Mouse (Mus musculus): ENCODE results near the gene Ascc2. TPM values are rescaled to one million over a fixed set of nuclear protein-coding genes. Genes with fewer than 3 reads are reported as not detected.

The Ascc2 gene
- total RNA-seq, 2 experiments from 2014 or later, result 15.7 to 16.5 TPM

DNA sequence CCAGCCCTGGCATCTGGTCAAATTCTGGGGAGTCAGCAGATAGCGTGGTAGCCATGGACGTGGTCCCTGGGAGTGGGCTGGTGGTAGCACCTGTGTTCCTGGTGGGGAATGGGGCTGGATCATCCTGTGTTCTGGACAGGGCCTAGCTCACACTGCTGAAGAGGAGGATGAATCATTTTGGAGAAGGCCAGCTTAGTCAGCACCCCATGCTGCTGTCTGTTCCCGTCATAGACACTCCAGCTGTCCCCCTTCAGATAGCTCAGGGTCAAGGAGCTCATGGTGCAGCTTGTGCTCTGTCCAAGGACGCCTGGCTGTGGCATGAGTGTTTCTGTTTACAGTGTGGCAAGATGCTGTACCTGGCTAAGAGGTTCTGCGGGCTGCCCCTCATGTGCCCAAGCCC lies 81.0 kb downstream of the Ascc2 start:
- peak; percentile 14 for DNase-seq (ENCODE audit: low spot score)

DNA sequence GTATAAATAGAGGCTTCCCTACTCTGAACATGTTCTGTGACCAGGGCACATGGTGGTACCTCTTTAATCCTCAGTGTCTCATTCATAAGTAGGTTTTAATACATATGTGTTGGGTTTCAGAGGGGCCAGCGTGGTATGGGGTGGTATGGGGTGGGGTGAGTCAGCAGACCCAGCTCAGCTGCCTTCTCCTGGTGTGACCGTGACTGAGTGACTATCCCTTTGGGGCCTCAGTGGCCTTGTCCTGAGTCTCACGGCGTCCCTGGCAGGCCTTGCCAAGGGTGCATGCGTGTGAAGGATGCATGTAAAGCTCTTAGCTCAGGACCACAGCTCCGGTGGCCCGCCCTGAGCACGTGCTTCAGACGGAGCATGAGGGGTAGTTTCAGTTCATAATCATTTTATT lies 82.4 kb downstream of the Ascc2 start:
- DNase-seq (ENCODE audit: low spot score), result no peak

DNA sequence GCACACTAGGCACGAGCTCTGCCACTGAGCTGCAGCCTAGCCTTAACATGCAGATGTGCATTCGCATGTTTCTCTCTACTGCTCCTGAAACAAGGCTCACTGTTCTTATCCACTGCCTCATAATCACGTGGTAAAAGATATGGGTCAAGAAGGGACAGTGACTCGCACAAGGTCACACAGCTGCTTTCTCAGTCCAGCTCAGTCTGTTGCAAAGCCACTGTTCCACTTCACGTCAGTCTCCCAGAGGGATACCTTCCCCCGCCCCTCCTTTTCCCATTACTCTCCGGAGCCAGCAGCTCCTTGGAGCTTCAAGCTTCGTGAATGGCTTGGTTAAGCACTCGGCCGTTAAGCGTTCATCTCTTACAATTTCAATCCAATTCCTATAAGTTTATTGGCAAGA lies 82.8 kb downstream of the Ascc2 start:
- DNase-seq (ENCODE audit: low spot score), result no peak

DNA sequence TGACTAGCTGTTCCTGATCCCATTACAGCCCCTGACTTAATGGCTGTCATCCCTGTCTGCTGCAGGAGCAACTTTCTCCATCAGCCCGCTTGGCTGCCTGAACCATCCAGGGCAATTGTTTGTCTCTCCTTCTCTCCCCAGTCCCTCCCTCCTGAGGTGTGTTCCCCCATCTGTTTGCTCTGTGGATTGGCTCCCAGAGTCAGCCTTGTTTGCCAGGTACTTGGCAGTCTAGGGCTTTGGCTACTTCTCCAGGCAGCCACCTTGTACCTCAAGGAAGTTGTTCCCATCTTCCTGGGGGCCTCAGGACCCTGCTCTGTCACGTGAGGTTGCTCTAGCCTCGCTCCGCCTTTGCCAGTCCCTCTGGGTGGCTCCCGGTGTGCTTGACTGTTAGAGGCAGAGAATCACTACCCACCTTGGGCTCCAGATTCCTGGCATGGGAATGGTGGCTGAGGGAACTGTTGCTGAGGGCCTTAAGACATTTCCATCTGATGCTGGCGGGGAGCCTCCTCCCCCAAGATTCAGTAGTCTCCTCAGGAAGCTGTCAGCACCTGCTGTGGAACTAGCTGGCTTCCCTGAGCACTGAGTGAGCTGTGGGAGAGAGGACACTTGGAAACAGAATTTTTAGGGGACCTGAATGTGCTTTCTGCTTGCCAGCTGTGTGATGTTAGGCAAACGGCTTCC lies 83.5 kb downstream of the Ascc2 start:
- DNase-seq (ENCODE audit: low spot score), result no peak

DNA sequence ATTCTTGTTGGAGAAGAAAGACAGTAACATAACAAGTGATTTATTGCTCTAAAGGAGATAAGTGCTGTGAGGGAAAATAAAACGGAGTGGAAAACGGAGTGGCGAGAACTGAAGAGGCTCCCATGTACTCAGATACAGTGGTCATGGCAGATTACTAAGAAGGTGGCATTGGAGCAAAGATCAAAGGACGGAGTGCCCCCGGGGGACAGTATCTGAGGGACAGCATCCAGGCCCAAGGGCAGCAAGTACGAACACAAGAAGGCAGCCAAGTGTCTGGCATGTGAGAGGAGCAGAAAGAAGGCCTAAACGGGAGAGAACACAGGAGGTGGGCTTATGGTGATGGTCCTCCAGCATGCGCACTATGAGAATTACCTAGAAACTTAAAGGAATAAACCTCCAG lies 84.2 kb downstream of the Ascc2 start:
- no peak for DNase-seq (ENCODE audit: low spot score)

DNA sequence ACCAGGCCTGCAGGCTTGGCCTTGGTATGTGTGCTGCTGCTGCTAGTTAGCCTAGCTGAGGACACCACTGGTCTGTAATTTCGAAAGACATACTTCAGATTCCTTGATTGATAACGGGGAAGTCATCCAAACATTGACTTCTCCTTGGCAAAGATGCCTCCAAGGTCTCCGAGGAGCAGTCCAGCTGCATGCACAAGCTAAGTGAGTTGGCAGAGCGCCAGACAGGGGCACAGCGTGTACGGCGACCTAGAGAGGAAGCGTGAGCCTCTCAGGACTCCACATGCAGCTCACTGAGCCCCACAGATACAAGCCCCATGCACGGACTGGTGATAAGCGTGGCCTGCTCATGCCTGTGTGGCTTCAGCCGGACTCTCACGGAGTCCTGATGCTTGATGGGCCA lies 92.1 kb downstream of the Ascc2 start:
- no peak for DNase-seq (ENCODE audit: low spot score)

DNA sequence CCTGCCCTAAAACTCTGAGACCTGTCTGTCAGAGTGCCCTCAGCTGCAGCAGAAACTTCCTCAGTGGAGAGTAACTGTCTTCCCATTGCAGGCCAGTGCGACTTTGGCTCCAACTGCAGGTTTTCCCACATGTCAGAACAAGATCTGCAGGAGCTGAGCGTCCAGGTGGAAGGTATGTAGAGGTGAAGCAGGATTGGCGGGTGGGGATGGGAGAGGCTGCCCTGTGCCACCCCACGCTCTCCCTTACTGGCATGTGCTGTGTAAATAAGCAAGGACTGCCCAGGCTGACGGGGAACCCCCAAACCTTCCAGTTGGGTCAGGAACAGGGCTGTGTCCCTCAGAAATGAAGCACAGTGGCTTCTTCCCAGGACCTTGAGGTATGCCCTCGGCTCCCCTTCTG lies 92.5 kb downstream of the Ascc2 start:
- no peak for DNase-seq (ENCODE audit: low spot score)

DNA sequence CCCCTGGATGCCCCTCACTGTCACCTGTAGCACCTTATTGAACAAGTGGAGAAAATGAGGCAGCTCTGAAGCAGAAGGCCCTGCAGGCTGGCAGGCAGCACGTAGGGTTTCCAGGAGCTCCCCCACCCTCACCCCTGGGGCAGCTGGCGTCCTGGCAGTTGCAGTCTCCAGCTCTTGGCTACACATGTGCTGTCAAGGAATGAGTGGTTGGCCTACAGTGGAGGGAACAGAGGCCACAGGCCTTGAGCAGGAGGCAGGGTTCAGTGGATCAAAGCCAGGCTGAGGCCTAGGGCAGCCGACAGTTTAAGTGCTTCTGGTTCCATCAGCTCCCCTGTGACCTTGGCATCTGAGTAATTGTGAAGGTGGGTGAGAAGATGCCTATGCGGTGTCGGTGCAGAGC lies 93.4 kb downstream of the Ascc2 start:
- peak; percentile 10 for DNase-seq (ENCODE audit: low spot score)

DNA sequence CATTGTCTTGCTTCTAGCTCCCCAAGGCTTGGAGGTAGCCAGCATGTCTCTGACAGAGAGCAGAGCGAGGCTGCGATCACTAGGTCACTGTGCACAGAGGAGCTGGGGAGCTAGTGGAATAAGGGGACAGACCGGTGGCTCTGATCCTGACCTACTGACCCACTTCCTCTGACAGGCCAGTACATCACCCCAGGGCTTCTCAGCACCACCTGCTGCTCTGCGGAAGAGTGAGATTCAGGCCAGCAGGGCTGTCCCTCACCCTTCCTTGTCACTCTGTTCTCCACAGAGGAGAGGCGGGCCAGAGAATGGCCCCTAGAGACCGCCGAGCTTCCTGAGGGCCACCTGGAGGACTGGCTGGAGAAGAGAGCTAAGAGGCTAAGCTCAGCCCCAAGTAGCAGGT lies 94.2 kb downstream of the Ascc2 start:
- DNase-seq (ENCODE audit: low spot score), result no peak

DNA sequence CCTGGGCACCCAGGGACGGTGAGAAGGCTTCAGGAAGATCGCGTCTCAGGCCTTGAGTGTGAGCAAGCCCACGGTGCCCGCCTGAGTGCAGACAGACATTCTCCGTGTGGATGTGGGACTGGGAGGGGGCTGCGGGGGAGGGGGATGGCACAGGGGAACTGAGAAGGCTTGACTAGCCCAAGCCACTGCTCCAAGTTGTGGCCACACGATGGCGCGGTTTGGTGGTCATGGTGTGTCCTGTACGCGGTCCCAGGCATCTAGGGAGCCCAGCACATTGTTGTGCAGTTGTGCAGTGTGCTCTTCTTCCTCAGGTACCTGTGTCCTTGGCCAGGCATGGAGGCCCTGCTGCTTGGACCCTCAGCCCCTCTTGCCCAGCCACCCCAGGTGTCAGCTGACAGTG lies 96.6 kb downstream of the Ascc2 start:
- DNase-seq (ENCODE audit: low spot score), result no peak

Other genes with a start within 250 kb of the Ascc2 start
- not detected for gene Hormad2, start 196.6 kb upstream of the Ascc2 start, total RNA-seq (2021)
- 10 to 100 TPM; 45.1 to 51.2 TPM for gene Mtmr3, start 42.9 kb upstream of the Ascc2 start, total RNA-seq (2021)
- not detected for gene Gm11032, start 17.7 kb upstream of the Ascc2 start, total RNA-seq (2021)
- gene Uqcr10, start 66.6 kb downstream of the Ascc2 start, total RNA-seq (2021), result 1,000 to 10,000 TPM in 1 of 2 experiments, 100 to 1,000 TPM in 1; 977 to 1,022 TPM
- 10 to 100 TPM; 25.5 to 26.6 TPM for gene Zmat5, start 66.9 kb downstream of the Ascc2 start, total RNA-seq (2021)
- gene Cabp7, start 109.0 kb downstream of the Ascc2 start, total RNA-seq (2021), result under 1 TPM in 1 of 2 experiments, not detected in 1; 0.16 TPM
- gene Nf2, start 211.8 kb downstream of the Ascc2 start, total RNA-seq (2021), result 10 to 100 TPM; 51.1 to 55.6 TPM
- gene Nipsnap1, start 236.2 kb downstream of the Ascc2 start, total RNA-seq (2021), result under 1 TPM; 0.57 to 1.00 TPM

Data from gastrocnemius, adult 18-20 months (tissue).